8 mouse cellular contexts compared by ENCODE assay signal in genomic region chr1:153899731-153900380, GRCm38 (mm10). TPM values are rescaled to one million over a fixed set of nuclear protein-coding genes. Genes with fewer than 3 reads are reported as not detected.
A peak's percentile ranks its signal among the peaks of the same experiment; 100 is the strongest.
DNase-seq lines count a peak whose midpoint lies in the region; ATAC-seq and TF ChIP-seq lines count a peak whose summit lies in the region.

Gene Glul, plus strand, starts transcription at chr1:153899944.
Gene Teddm2, minus strand, starts transcription at chr1:153900228.

- peak within 1 kb of the TSS; percentile 79 to 86 for H3K4me3 ChIP-seq in ES-E14 (ENCODE audit: insufficient read depth in 1 of 2, low read depth in 1 of 2, low read length in 2 of 2, poor library complexity in 1 of 2, severe bottlenecking in 1 of 2)
- peak within 1 kb of the TSS; percentile 83 for H3K4me3 ChIP-seq in forebrain, embryonic 16.5 days (replicated peaks; ENCODE audit: low read length)
- peak within 1 kb of the TSS; percentile 75 for H3K4me3 ChIP-seq in layer of hippocampus, adult 2 months
- peak within 1 kb of the TSS; percentile 82 for H3K4me3 ChIP-seq in lung, embryonic 14.5 days (ENCODE audit: low read depth, low read length)
- H3K4me3 ChIP-seq in olfactory bulb, adult 2 months (ENCODE audit: insufficient read depth, low read depth, low read length): peak within 1 kb of the TSS; percentile 83
- peak within 1 kb of the TSS; percentile 90 for H3K4me3 ChIP-seq in thymus, adult 2 months (ENCODE audit: control insufficient read depth, insufficient read depth, low read length)

- no peak for TF ChIP-seq CTCF in layer of hippocampus, adult 2 months (conservative IDR thresholded peaks at IDR 0.05)
- TF ChIP-seq CTCF in lung, embryonic 14.5 days (IDR thresholded peaks at IDR 0.05; ENCODE audit: low read depth): no peak
- no peak for TF ChIP-seq CTCF in olfactory bulb, adult 2 months (IDR thresholded peaks at IDR 0.05; ENCODE audit: insufficient read depth, low read depth, low read length)
- peak; percentile 32; the same call in 1 of the 2 replicates for TF ChIP-seq CTCF in thymus, adult 2 months (IDR thresholded peaks at IDR 0.05; ENCODE audit: borderline replicate concordance, control insufficient read depth, extremely low read depth, insufficient read depth, low read length, poor library complexity)

- H3K27ac ChIP-seq in ES-E14 (ENCODE audit: insufficient read depth, low read depth, low read length, poor library complexity, severe bottlenecking): peak within 1 kb of the TSS; percentile 86
- H3K27ac ChIP-seq in forebrain, embryonic 16.5 days (ENCODE audit: low read length): peak within 1 kb of the TSS; percentile 97
- H3K27ac ChIP-seq in layer of hippocampus, adult 2 months: peak within 1 kb of the TSS; percentile 97
- H3K27ac ChIP-seq in lung, embryonic 14.5 days (ENCODE audit: low read depth): peak within 1 kb of the TSS; percentile 96
- H3K27ac ChIP-seq in olfactory bulb, adult 2 months (ENCODE audit: insufficient read depth, low read depth, low read length): peak within 1 kb of the TSS; percentile 94
- peak within 1 kb of the TSS; percentile 60 for H3K27ac ChIP-seq in thymus, adult 2 months (ENCODE audit: control insufficient read depth, insufficient read depth, low read length)

- H3K27me3 ChIP-seq in forebrain, embryonic 16.5 days (replicated peaks; ENCODE audit: control insufficient read depth, insufficient read depth, low read length): no peaks in the 10 kb centered on the region
- H3K27me3 ChIP-seq in lung, embryonic 14.5 days (ENCODE audit: insufficient read depth, low read length): no peaks in the 10 kb centered on the region
- no peaks in the 10 kb centered on the region for H3K27me3 ChIP-seq in thymus, adult 2 months (ENCODE audit: control insufficient read depth, insufficient read depth, low read length)

- peak; percentile 96 for TF ChIP-seq POLR2A in olfactory bulb, adult 2 months (IDR thresholded peaks at IDR 0.05; ENCODE audit: insufficient read depth, low read depth, low read length)
- peak; percentile 98 for TF ChIP-seq POLR2A in thymus, adult 2 months (IDR thresholded peaks at IDR 0.05; ENCODE audit: control insufficient read depth, extremely low read depth, insufficient read depth, low read length, poor library complexity)

- H3K9ac ChIP-seq in ES-E14 (ENCODE audit: insufficient read depth, low read depth, low read length, poor library complexity, severe bottlenecking): peak within 1 kb of the TSS; percentile 84
- H3K9ac ChIP-seq in forebrain, embryonic 16.5 days (replicated peaks; ENCODE audit: low read depth, low read length): peak within 1 kb of the TSS; percentile 79
- peak within 1 kb of the TSS; percentile 83 for H3K9ac ChIP-seq in lung, embryonic 14.5 days

- in situ Hi-C loops in ES-E14 (cut with MboI; ENCODE audit: low sequenced_read_pairs in 2 of 2, unreplicated experiment in 2 of 2): loop anchor here (10.0 to 25.0 kb wide), 2 partner anchors 215 to 287 kb away; no protein-coding TSS in a partner anchor

- under 1% methylated on average over 48 of the region's 51 CpGs for WGBS in forebrain, embryonic 16.5 days
- under 1% methylated on average over 50 of the region's 51 CpGs for WGBS in lung, embryonic 14.5 days
- under 1% methylated on average over 51 of the region's 51 CpGs for WGBS in olfactory bulb, adult 2 months
- under 1% methylated on average over 51 of the region's 51 CpGs for WGBS in thymus, adult 2 months

- H3K4me1 ChIP-seq in ES-E14 (ENCODE audit: control insufficient read depth in 2 of 2, insufficient read depth in 2 of 2, low read length in 2 of 2, poor library complexity in 1 of 2): peaks cover 3 to 4% of the 10 kb centered on the region in 2 experiments; a peak in 1 of 4 replicates
- H3K4me1 ChIP-seq in forebrain, embryonic 16.5 days (replicated peaks; ENCODE audit: control insufficient read depth, insufficient read depth, low read length): peaks cover 30% of the 10 kb centered on the region
- H3K4me1 ChIP-seq in lung, embryonic 14.5 days (ENCODE audit: insufficient read depth): 0 out of 2 replicates have a peak, but pooled peaks cover 4% of the 10 kb centered on the region
- peaks cover 16% of the 10 kb centered on the region; the same call in 1 of the 2 replicates for H3K4me1 ChIP-seq in olfactory bulb, adult 2 months (ENCODE audit: control insufficient read depth, insufficient read depth, low read length)
- peaks cover 13% of the 10 kb centered on the region for H3K4me1 ChIP-seq in thymus, adult 2 months (replicated peaks; ENCODE audit: control insufficient read depth, insufficient read depth, low read length)

- intact Hi-C loops in heart, postnatal 36 days (cut with DNase I): loop anchor here (1.0 to 2.0 kb wide), 2 partner anchors 19 to 132 kb away; no protein-coding TSS in a partner anchor

- H3K4me2 ChIP-seq in forebrain, embryonic 16.5 days (ENCODE audit: low read length): peak within 1 kb of the TSS; percentile 66
- H3K4me2 ChIP-seq in lung, embryonic 14.5 days: peak within 1 kb of the TSS; percentile 88

- peaks cover 21% of the 10 kb centered on the region for H3K36me3 ChIP-seq in ES-E14 (ENCODE audit: control insufficient read depth, insufficient read depth, low read length, poor library complexity, severe bottlenecking)
- H3K36me3 ChIP-seq in forebrain, embryonic 16.5 days (ENCODE audit: control insufficient read depth, insufficient read depth): peaks cover 8% of the 10 kb centered on the region
- peaks cover 22% of the 10 kb centered on the region for H3K36me3 ChIP-seq in lung, embryonic 14.5 days (ENCODE audit: insufficient read depth)
- peaks cover 19% of the 10 kb centered on the region for H3K36me3 ChIP-seq in thymus, adult 2 months (ENCODE audit: control insufficient read depth, insufficient read depth, low read length)

- ATAC-seq in forebrain, embryonic 16.5 days: peak; percentile 96
- ATAC-seq in lung, embryonic 14.5 days (ENCODE audit: insufficient read depth): peak; percentile 97

- no peaks in the 10 kb centered on the region for H3K9me3 ChIP-seq in ES-E14 (ENCODE audit: control insufficient read depth, insufficient read depth, low read depth, low read length)
- H3K9me3 ChIP-seq in forebrain, embryonic 16.5 days (ENCODE audit: control insufficient read depth, low read length): no peaks in the 10 kb centered on the region
- H3K9me3 ChIP-seq in lung, embryonic 14.5 days (ENCODE audit: low read depth, low read length): no peaks in the 10 kb centered on the region

- peak; percentile 95 for DNase-seq in ES-E14 (ENCODE audit: low read depth, low spot score)
- DNase-seq in cerebellum, adult 11-12 months: peak; percentile 95
- peak; percentile 96 to 97 for DNase-seq in heart, postnatal 36 days
- DNase-seq in layer of hippocampus, adult 2 months (ENCODE audit: low spot score in 2 of 2): peak; percentile 89 to 94
- DNase-seq in lung, embryonic 14.5 days: peak; percentile 98
- DNase-seq in thymus, adult 2 months: peak; percentile 95

TF ChIP-seq in ES-E14, 5 proteins besides CTCF, POLR2A, EP300 and RAD21:
- TF ChIP-seq HCFC1 (IDR thresholded peaks at IDR 0.05; ENCODE audit: borderline replicate concordance, insufficient read depth, low read length): peak; percentile 64; the same call in 1 of the 2 replicates
- TF ChIP-seq ZNF384 (IDR thresholded peaks at IDR 0.05; ENCODE audit: low read depth, low read length): no peak
- no peak for TF ChIP-seq MAFK (IDR thresholded peaks at IDR 0.05; ENCODE audit: insufficient read depth, low read depth, low read length)
- peak; percentile 70; the same call in 1 of the 2 replicates for TF ChIP-seq CHD2 (IDR thresholded peaks at IDR 0.05; ENCODE audit: low read depth, low read length)
- no peak for TF ChIP-seq ZC3H11A (IDR thresholded peaks at IDR 0.05; ENCODE audit: borderline replicate concordance, low read depth, low read length)
TF ChIP-seq in ES-E14: peak in this region for 2.

RNA-seq across cellular contexts. Expression of gene Glul, which starts in this region (rescaled TPM):
- 107 TPM in 2 replicates for total RNA-seq in ES-E14 (2012; rRNA removed)
- 114 and 137 TPM in 2 replicates for polyA plus RNA-seq in forebrain, embryonic 16.5 days (2015; fragmentation: Nextera tagmentation; extraction: Ambion mirVana)
- 100 to 1,000 TPM; 611 to 674 TPM for total RNA-seq in heart, postnatal 36 days (2021)
- 1,000 to 10,000 TPM; 1,778 to 1,824 TPM for total RNA-seq in layer of hippocampus, adult 2 months (2021)
- polyA plus RNA-seq in lung, embryonic 14.5 days (2014; fragmentation: Nextera tagmentation; extraction: Ambion mirVana): 90.6 and 97.0 TPM in 2 replicates
- polyA plus RNA-seq in olfactory bulb, adult 2 months (2012; ENCODE audit: insufficient read depth, insufficient read length, low replicate concordance, missing spikeins): 474 and 913 TPM in 2 replicates
- polyA plus RNA-seq in thymus, adult 2 months (2012; rRNA removed): 153 and 200 TPM in 2 replicates

RNA-seq across cellular contexts. Expression of gene Teddm2, which starts in this region (rescaled TPM):
- 0.62 and 0.63 TPM in 2 replicates for total RNA-seq in ES-E14 (2012; rRNA removed)
- polyA plus RNA-seq in forebrain, embryonic 16.5 days (2015; fragmentation: Nextera tagmentation; extraction: Ambion mirVana): 2.3 and 2.4 TPM in 2 replicates
- total RNA-seq in heart, postnatal 36 days (2021): 1 to 10 TPM in 1 of 2 experiments, under 1 TPM in 1; 0.78 to 1.1 TPM
- 1 to 10 TPM; 2.2 to 2.4 TPM for total RNA-seq in layer of hippocampus, adult 2 months (2021)
- 0.36 and 0.58 TPM in 2 replicates for polyA plus RNA-seq in lung, embryonic 14.5 days (2014; fragmentation: Nextera tagmentation; extraction: Ambion mirVana)
- polyA plus RNA-seq in olfactory bulb, adult 2 months (2012; ENCODE audit: insufficient read depth, insufficient read length, low replicate concordance, missing spikeins): not detected in 2 replicates
- polyA plus RNA-seq in thymus, adult 2 months (2012; rRNA removed): 0.57 and 0.93 TPM in 2 replicates

Comparison
In these comparisons a context has a peak if more than half of its experiments do, and no peak if none do; other contexts are left out.
1. Peak in every context shown above with its lines: DNase-seq, ATAC-seq, H3K4me3 ChIP-seq and H3K27ac ChIP-seq.